In genomic region chr7:44310285-44310877, GRCm38 (mm10) we compare ENCODE assay signal across 10 mouse cellular contexts. TPM values are rescaled to one million over a fixed set of nuclear protein-coding genes. Genes with fewer than 3 reads are reported as not detected.
DNase-seq lines count a peak whose midpoint lies in the region; ATAC-seq and TF ChIP-seq lines count a peak whose summit lies in the region.
"Had no signal": no experiment of that assay in that cellular context is flagged by ENCODE, and none has a peak within 500 bp of the region (broad histone marks: within the 10 kb centered on the region; RNA-seq: fewer than 3 reads in every experiment).

No protein-coding gene starts in this region.

- no peak for TF ChIP-seq CTCF in gastrocnemius, adult 2 months (IDR thresholded peaks at IDR 0.05)
- no peak for TF ChIP-seq CTCF in heart, postnatal 0 days (IDR thresholded peaks at IDR 0.05; ENCODE audit: low read depth)
- TF ChIP-seq CTCF in thymus, adult 2 months (IDR thresholded peaks at IDR 0.05; ENCODE audit: borderline replicate concordance, control insufficient read depth, extremely low read depth, insufficient read depth, low read length, poor library complexity): no peak

- TF ChIP-seq POLR2A in thymus, adult 2 months (IDR thresholded peaks at IDR 0.05; ENCODE audit: control insufficient read depth, extremely low read depth, insufficient read depth, low read length, poor library complexity): no peak

- no peak for TF ChIP-seq EP300 in heart, postnatal 0 days (IDR thresholded peaks at IDR 0.05; ENCODE audit: low read depth)

- H3K4me3 ChIP-seq in gastrocnemius, adult 2 months: peak overlapping the region; percentile 69
- peak overlapping the region; percentile 39 for H3K4me3 ChIP-seq in heart, postnatal 0 days (ENCODE audit: low read depth, low read length)
- peak overlapping the region; percentile 44 for H3K4me3 ChIP-seq in liver, embryonic 11.5 days (ENCODE audit: low read depth, low read length)
- H3K4me3 ChIP-seq in stomach, embryonic 16.5 days (replicated peaks; ENCODE audit: low read length): peak overlapping the region; percentile 56
- H3K4me3 ChIP-seq in thymus, adult 2 months (ENCODE audit: control insufficient read depth, insufficient read depth, low read length): no peak overlapping the region

- H3K4me2 ChIP-seq in heart, postnatal 0 days (ENCODE audit: low read depth, low read length): peak overlapping the region; percentile 85
- peak overlapping the region; percentile 76 for H3K4me2 ChIP-seq in liver, embryonic 11.5 days
- H3K4me2 ChIP-seq in stomach, embryonic 16.5 days (ENCODE audit: low read depth, low read length): peak overlapping the region; percentile 98

- peaks cover 14% of the 10 kb centered on the region for H3K4me1 ChIP-seq in heart, postnatal 0 days (ENCODE audit: control insufficient read depth, insufficient read depth)
- peaks cover 15% of the 10 kb centered on the region for H3K4me1 ChIP-seq in liver, embryonic 11.5 days (replicated peaks; ENCODE audit: control insufficient read depth, insufficient read depth, low read length)
- H3K4me1 ChIP-seq in stomach, embryonic 16.5 days (ENCODE audit: control insufficient read depth, insufficient read depth, low read length): peaks cover 21% of the 10 kb centered on the region
- H3K4me1 ChIP-seq in thymus, adult 2 months (replicated peaks; ENCODE audit: control insufficient read depth, insufficient read depth, low read length): peaks cover 15% of the 10 kb centered on the region

- H3K27ac ChIP-seq in gastrocnemius, adult 2 months: no peak overlapping the region
- H3K27ac ChIP-seq in heart, postnatal 0 days (ENCODE audit: low read depth): no peak overlapping the region
- no peak overlapping the region for H3K27ac ChIP-seq in liver, embryonic 11.5 days (ENCODE audit: low read depth, low read length)
- H3K27ac ChIP-seq in stomach, embryonic 16.5 days (ENCODE audit: low read length): no peak overlapping the region
- H3K27ac ChIP-seq in thymus, adult 2 months (ENCODE audit: control insufficient read depth, insufficient read depth, low read length): no peak overlapping the region

- intact Hi-C loops in gastrocnemius, adult 2 months (cut with DNase I): no loop called here

- ATAC-seq in heart, postnatal 0 days (ENCODE audit: insufficient read depth, low read depth): no peak
- no peak for ATAC-seq in liver, embryonic 11.5 days (replicated peaks; ENCODE audit: low FRiP score)
- peak; percentile 12; the same call in 1 of the 2 replicates for ATAC-seq in stomach, embryonic 16.5 days (ENCODE audit: insufficient read depth, low FRiP score)
- ATAC-seq: Patski had no signal

- WGBS in heart, postnatal 0 days: under 1% methylated on average over 37 of the region's 40 CpGs
- 4% methylated on average over 38 of the region's 40 CpGs for WGBS in liver, embryonic 11.5 days
- under 1% methylated on average over 40 of the region's 40 CpGs for WGBS in stomach, embryonic 16.5 days
- 3% methylated on average over 39 of the region's 40 CpGs for WGBS in thymus, adult 2 months

- H3K36me3 ChIP-seq in heart, postnatal 0 days (replicated peaks; ENCODE audit: control insufficient read depth, insufficient read depth, low read length): no peaks in the 10 kb centered on the region
- H3K36me3 ChIP-seq in liver, embryonic 11.5 days (ENCODE audit: control insufficient read depth, insufficient read depth, low read length): no peaks in the 10 kb centered on the region
- no peaks in the 10 kb centered on the region for H3K36me3 ChIP-seq in stomach, embryonic 16.5 days (ENCODE audit: control insufficient read depth, insufficient read depth, low read length)
- H3K36me3 ChIP-seq in thymus, adult 2 months (ENCODE audit: control insufficient read depth, insufficient read depth, low read length): no peaks in the 10 kb centered on the region

- no peak for DNase-seq in gastrocnemius, adult 2 months
- DNase-seq in gastrocnemius, adult 18-20 months (ENCODE audit: low spot score): no peak
- DNase-seq in spleen, postnatal 36 days (ENCODE audit: low spot score in 2 of 2): peak; percentile 14 to 22
- no peak for DNase-seq in spleen, postnatal 14 days (ENCODE audit: low spot score in 2 of 2)
- DNase-seq in heart, postnatal 0 days (ENCODE audit: low spot score): no peak
- no peak for DNase-seq in liver, embryonic 11.5 days (ENCODE audit: low spot score)
- DNase-seq in thymus, adult 2 months: no peak

- no peak overlapping the region for H3K9ac ChIP-seq in heart, postnatal 0 days (replicated peaks; ENCODE audit: low read depth, low read length)
- H3K9ac ChIP-seq in liver, embryonic 11.5 days (ENCODE audit: low read depth, low read length): no peak overlapping the region
- peak overlapping the region; percentile 72 for H3K9ac ChIP-seq in stomach, embryonic 16.5 days (ENCODE audit: low read length)

- H3K27me3 ChIP-seq in heart, postnatal 0 days (ENCODE audit: control insufficient read depth, insufficient read depth, low read length): peaks cover 39% of the 10 kb centered on the region
- H3K27me3 ChIP-seq in liver, embryonic 11.5 days (replicated peaks; ENCODE audit: control insufficient read depth, insufficient read depth, low read length): peaks cover 66% of the 10 kb centered on the region
- peaks cover 6% of the 10 kb centered on the region for H3K27me3 ChIP-seq in stomach, embryonic 16.5 days (ENCODE audit: control insufficient read depth, insufficient read depth, low read length)
- H3K27me3 ChIP-seq in thymus, adult 2 months (ENCODE audit: control insufficient read depth, insufficient read depth, low read length): peaks cover 12% of the 10 kb centered on the region

- H3K9me3 ChIP-seq in heart, postnatal 0 days (replicated peaks; ENCODE audit: control insufficient read depth, low read length): no peaks in the 10 kb centered on the region
- no peaks in the 10 kb centered on the region for H3K9me3 ChIP-seq in liver, embryonic 11.5 days (ENCODE audit: control insufficient read depth, low read length)
- H3K9me3 ChIP-seq in stomach, embryonic 16.5 days (replicated peaks; ENCODE audit: control insufficient read depth, low read length): no peaks in the 10 kb centered on the region

RNA-seq across cellular contexts. Expression of gene Shank1, which starts 0.3 kb away (rescaled TPM):
- total RNA-seq in gastrocnemius, adult 2 months (2021): under 1 TPM; 0.31 to 0.59 TPM
- total RNA-seq in gastrocnemius, adult 18-20 months (2021): under 1 TPM; 0.25 to 0.36 TPM
- 0.19 and 0.61 TPM in 2 replicates for total RNA-seq in heart, postnatal 0 days (2014; rRNA removed; ENCODE audit: low replicate concordance)
- polyA plus RNA-seq in heart, postnatal 0 days (2015; fragmentation: Nextera tagmentation; extraction: Ambion mirVana): 0.33 and 0.36 TPM in 2 replicates
- 0.62 and 0.69 TPM in 2 replicates for polyA plus RNA-seq in liver, embryonic 11.5 days (2014; fragmentation: Nextera tagmentation; extraction: Ambion mirVana)
- 1.7 TPM in 2 replicates for polyA plus RNA-seq in stomach, embryonic 16.5 days (2015; fragmentation: Nextera tagmentation; extraction: Ambion mirVana)
- polyA plus RNA-seq in thymus, adult 2 months (2012; rRNA removed): 1.1 and 1.9 TPM in 2 replicates

RNA-seq across cellular contexts. Expression of gene Clec11a, which starts 3.7 kb away (rescaled TPM):
- total RNA-seq in gastrocnemius, adult 2 months (2021): 1 to 10 TPM in 1 of 2 experiments, under 1 TPM in 1; 0.59 to 2.2 TPM
- total RNA-seq in gastrocnemius, adult 18-20 months (2021): 1 to 10 TPM in 1 of 2 experiments, under 1 TPM in 1; 0.84 to 1.3 TPM
- total RNA-seq in heart, postnatal 0 days (2014; rRNA removed; ENCODE audit: low replicate concordance): 1.4 and 1.7 TPM in 2 replicates
- polyA plus RNA-seq in heart, postnatal 0 days (2015; fragmentation: Nextera tagmentation; extraction: Ambion mirVana): 1.00 and 1.3 TPM in 2 replicates
- 0.90 and 1.1 TPM in 2 replicates for polyA plus RNA-seq in liver, embryonic 11.5 days (2014; fragmentation: Nextera tagmentation; extraction: Ambion mirVana)
- 6.1 and 7.4 TPM in 2 replicates for polyA plus RNA-seq in stomach, embryonic 16.5 days (2015; fragmentation: Nextera tagmentation; extraction: Ambion mirVana)
- 2.3 and 3.1 TPM in 2 replicates for polyA plus RNA-seq in thymus, adult 2 months (2012; rRNA removed)

RNA-seq across cellular contexts. Expression of gene Gm15517, which starts 49.1 kb away (rescaled TPM):
- total RNA-seq in gastrocnemius, adult 2 months (2021): not detected
- not detected for total RNA-seq in gastrocnemius, adult 18-20 months (2021)
- total RNA-seq in heart, postnatal 0 days (2014; rRNA removed; ENCODE audit: low replicate concordance): not detected in 2 replicates
- not detected in 2 replicates for polyA plus RNA-seq in heart, postnatal 0 days (2015; fragmentation: Nextera tagmentation; extraction: Ambion mirVana)
- polyA plus RNA-seq in liver, embryonic 11.5 days (2014; fragmentation: Nextera tagmentation; extraction: Ambion mirVana): not detected in 2 replicates
- polyA plus RNA-seq in stomach, embryonic 16.5 days (2015; fragmentation: Nextera tagmentation; extraction: Ambion mirVana): not detected in 2 replicates
- polyA plus RNA-seq in thymus, adult 2 months (2012; rRNA removed): 1.1 TPM in 1 of 2 replicates, not detected in the other
- total RNA-seq: layer of hippocampus, postnatal 10 days had no signal
- polyA plus RNA-seq: Patski had no signal

RNA-seq across cellular contexts. Expression of gene Acp4, which starts 53.2 kb away (rescaled TPM):
- not detected for total RNA-seq in gastrocnemius, adult 2 months (2021)
- total RNA-seq in gastrocnemius, adult 18-20 months (2021): not detected
- total RNA-seq in heart, postnatal 0 days (2014; rRNA removed; ENCODE audit: low replicate concordance): not detected in 2 replicates
- not detected in 2 replicates for polyA plus RNA-seq in heart, postnatal 0 days (2015; fragmentation: Nextera tagmentation; extraction: Ambion mirVana)
- polyA plus RNA-seq in liver, embryonic 11.5 days (2014; fragmentation: Nextera tagmentation; extraction: Ambion mirVana): not detected in 2 replicates
- 0.27 TPM in 1 of 2 replicates, not detected in the other for polyA plus RNA-seq in stomach, embryonic 16.5 days (2015; fragmentation: Nextera tagmentation; extraction: Ambion mirVana)
- 0.16 and 0.24 TPM in 2 replicates for polyA plus RNA-seq in thymus, adult 2 months (2012; rRNA removed)
- total RNA-seq: layer of hippocampus, postnatal 10 days had no signal
- polyA plus RNA-seq: Patski had no signal

Comparison
In these comparisons a context has a peak if more than half of its experiments do, and no peak if none do; other contexts are left out.
1. DNase-seq: peak in spleen, postnatal 36 days (2 of 2); none in gastrocnemius, adult 2 months (single experiment), gastrocnemius, adult 18-20 months (single experiment), spleen, postnatal 14 days (0 of 2), heart, postnatal 0 days (single experiment), liver, embryonic 11.5 days (single experiment) and thymus, adult 2 months (single experiment).
2. Peak in every context shown above with its lines, with median percentiles within 50 percentile points of each other: H3K4me2 ChIP-seq.